ENCODE assay signal across 13 mouse cellular contexts in genomic region chr10:117659819-117660218, GRCm38 (mm10). TPM values are rescaled to one million over a fixed set of nuclear protein-coding genes. Genes with fewer than 3 reads are reported as not detected.
A peak's percentile ranks its signal among the peaks of the same experiment; 100 is the strongest.
DNase-seq lines count a peak whose midpoint lies in the region; ATAC-seq and TF ChIP-seq lines count a peak whose summit lies in the region.
"Had no signal": no experiment of that assay in that cellular context is flagged by ENCODE, and none has a peak within 500 bp of the region (broad histone marks: within the 10 kb centered on the region; RNA-seq: fewer than 3 reads in every experiment).

No protein-coding gene starts in this region.

- no peaks in the 10 kb centered on the region for H3K27me3 ChIP-seq in embryonic facial prominence, embryonic 11.5 days (ENCODE audit: control insufficient read depth, insufficient read depth, low read length)
- no peaks in the 10 kb centered on the region for H3K27me3 ChIP-seq in myocyte (ENCODE audit: control insufficient read depth, insufficient read depth, insufficient read length)
- no peaks in the 10 kb centered on the region for H3K27me3 ChIP-seq in hindbrain, embryonic 10.5 days (ENCODE audit: insufficient read depth, poor library complexity, severe bottlenecking)
- H3K27me3 ChIP-seq: forebrain, embryonic 13.5 days; hindbrain, embryonic 13.5 days; liver, embryonic 12.5 days had no signal

- H3K4me3 ChIP-seq in embryonic facial prominence, embryonic 11.5 days (ENCODE audit: low read depth, low read length): no peak overlapping the region
- no peak overlapping the region for H3K4me3 ChIP-seq in myocyte
- H3K4me3 ChIP-seq in hindbrain, embryonic 10.5 days: no peak overlapping the region
- H3K4me3 ChIP-seq: forebrain, embryonic 13.5 days; hindbrain, embryonic 13.5 days; liver, embryonic 12.5 days had no signal

- no peak overlapping the region for H3K27ac ChIP-seq in embryonic facial prominence, embryonic 11.5 days (replicated peaks; ENCODE audit: low read depth, low read length)
- no peak overlapping the region for H3K27ac ChIP-seq in hindbrain, embryonic 10.5 days
- H3K27ac ChIP-seq: forebrain, embryonic 13.5 days; hindbrain, embryonic 13.5 days; kidney, postnatal 0 days; liver, embryonic 12.5 days had no signal

- no peaks in the 10 kb centered on the region for H3K4me1 ChIP-seq in embryonic facial prominence, embryonic 11.5 days (ENCODE audit: control insufficient read depth, insufficient read depth, low read length)
- peaks cover 17% of the 10 kb centered on the region for H3K4me1 ChIP-seq in hindbrain, embryonic 10.5 days (replicated peaks)
- H3K4me1 ChIP-seq: forebrain, embryonic 13.5 days had no signal

- DNase-seq in spleen, adult 18-20 months: peak; percentile 31 to 41
- DNase-seq in spleen, adult 12 weeks (ENCODE audit: low spot score): no peak
- DNase-seq in embryonic facial prominence, embryonic 11.5 days (ENCODE audit: low spot score): peak; percentile 52
- DNase-seq in right cerebral cortex, postnatal 36 days (ENCODE audit: low spot score in 2 of 2): no peak
- DNase-seq in ovary, postnatal 36 days (ENCODE audit: low spot score): no peak
- no peak for DNase-seq in hindbrain, embryonic 10.5 days (ENCODE audit: low spot score)
- DNase-seq: layer of hippocampus, postnatal 36 days; lung, postnatal 36 days had no signal

- H3K79me2 ChIP-seq in myocyte (ENCODE audit: control insufficient read depth, insufficient read depth): no peaks in the 10 kb centered on the region

- no peak for TF ChIP-seq POLR2A in myocyte (IDR thresholded peaks at IDR 0.05; ENCODE audit: insufficient read length, low read depth)

- H3K36me3 ChIP-seq in embryonic facial prominence, embryonic 11.5 days (replicated peaks; ENCODE audit: control insufficient read depth, insufficient read depth, low read depth, low read length): no peaks in the 10 kb centered on the region
- H3K36me3 ChIP-seq in myocyte (ENCODE audit: control insufficient read depth, insufficient read depth): no peaks in the 10 kb centered on the region
- no peaks in the 10 kb centered on the region for H3K36me3 ChIP-seq in hindbrain, embryonic 10.5 days
- H3K36me3 ChIP-seq: hindbrain, embryonic 13.5 days; liver, embryonic 12.5 days had no signal

- H3K4me2 ChIP-seq in embryonic facial prominence, embryonic 11.5 days (ENCODE audit: low read depth, low read length): no peak overlapping the region
- H3K4me2 ChIP-seq in myocyte (ENCODE audit: low read depth): peak overlapping the region; percentile 24
- H3K4me2 ChIP-seq: forebrain, embryonic 13.5 days; hindbrain, embryonic 13.5 days; liver, embryonic 12.5 days had no signal

- no peaks in the 10 kb centered on the region for H3K9me3 ChIP-seq in embryonic facial prominence, embryonic 11.5 days (replicated peaks; ENCODE audit: control insufficient read depth, low read length)
- H3K9me3 ChIP-seq in hindbrain, embryonic 10.5 days: no peaks in the 10 kb centered on the region
- H3K9me3 ChIP-seq: forebrain, embryonic 13.5 days; hindbrain, embryonic 13.5 days; liver, embryonic 12.5 days had no signal

- WGBS in embryonic facial prominence, embryonic 11.5 days: 49% methylated on average over 11 of the region's 11 CpGs
- 59% methylated on average over 11 of the region's 11 CpGs for WGBS in hindbrain, embryonic 10.5 days

- H3K9ac ChIP-seq in embryonic facial prominence, embryonic 11.5 days (replicated peaks; ENCODE audit: low read length): no peak overlapping the region
- H3K9ac ChIP-seq: forebrain, embryonic 13.5 days; hindbrain, embryonic 13.5 days; liver, embryonic 12.5 days had no signal

- H3ac ChIP-seq in myocyte (ENCODE audit: control insufficient read depth, insufficient read length): no peak overlapping the region

- no peak for ATAC-seq in embryonic facial prominence, embryonic 11.5 days (replicated peaks; ENCODE audit: insufficient number of reproducible peaks, low FRiP score, low TSS enrichment, low read depth)
- ATAC-seq: forebrain, embryonic 13.5 days; liver, embryonic 12.5 days had no signal

TF ChIP-seq in myocyte, 11 proteins besides CTCF, POLR2A, EP300 and RAD21:
- TF ChIP-seq USF1 (IDR thresholded peaks at IDR 0.05; ENCODE audit: low read depth) (no peak), MYOG (IDR thresholded peaks at IDR 0.05; ENCODE audit: control insufficient read depth in 1 of 3, insufficient read depth in 1 of 3, insufficient read length in 2 of 3, low read depth in 2 of 3) (no peak), MYOD1 (IDR thresholded peaks at IDR 0.05; ENCODE audit: control insufficient read depth in 1 of 3, insufficient read length in 2 of 3, low read depth in 2 of 3) (no peak), POLR2AphosphoS2 (IDR thresholded peaks at IDR 0.05; ENCODE audit: insufficient read length, low read depth) (no peak), TCF3 (IDR thresholded peaks at IDR 0.05; ENCODE audit: insufficient read length, low read depth) (no peak), MAX (IDR thresholded peaks at IDR 0.05; ENCODE audit: low read depth) (no peak), CEBPB (IDR thresholded peaks at IDR 0.05; ENCODE audit: insufficient read depth, poor library complexity, severe bottlenecking) (no peak), E2F4 (IDR thresholded peaks at IDR 0.05; ENCODE audit: insufficient read depth) (no peak), TCF12 (IDR thresholded peaks at IDR 0.05; ENCODE audit: insufficient read depth, poor library complexity, severe bottlenecking) (no peak), REST (IDR thresholded peaks at IDR 0.05; ENCODE audit: insufficient read depth, insufficient read length) (no peak), SRF (IDR thresholded peaks at IDR 0.05; ENCODE audit: control insufficient read depth, insufficient read length, low read depth) (no peak)

RNA-seq across cellular contexts. Expression of gene Cpm, which starts 30.5 kb away (rescaled TPM):
- polyA plus RNA-seq in embryonic facial prominence, embryonic 11.5 days (2014; fragmentation: Nextera tagmentation; extraction: Ambion mirVana): 9.9 and 10.9 TPM in 2 replicates
- 0.07 TPM for polyA plus RNA-seq in myocyte (2012; fragmentation: generic; extraction: Trizol)
- polyA plus RNA-seq in hindbrain, embryonic 10.5 days (2016; fragmentation: Nextera tagmentation; extraction: Ambion mirVana): 5.9 and 6.0 TPM in 2 replicates

RNA-seq across cellular contexts. Expression of gene Mdm2, which starts 50.7 kb away (rescaled TPM):
- 47.7 and 50.5 TPM in 2 replicates for polyA plus RNA-seq in embryonic facial prominence, embryonic 11.5 days (2014; fragmentation: Nextera tagmentation; extraction: Ambion mirVana)
- 23.2 TPM for polyA plus RNA-seq in myocyte (2012; fragmentation: generic; extraction: Trizol)
- 63.4 and 67.5 TPM in 2 replicates for polyA plus RNA-seq in hindbrain, embryonic 10.5 days (2016; fragmentation: Nextera tagmentation; extraction: Ambion mirVana)

Comparison
In these comparisons a context has a peak if more than half of its experiments do, and no peak if none do; other contexts are left out.
1. DNase-seq: peak in spleen, adult 18-20 months (2 of 2) and embryonic facial prominence, embryonic 11.5 days (single experiment); none in spleen, adult 12 weeks (single experiment), right cerebral cortex, postnatal 36 days (0 of 2), ovary, postnatal 36 days (single experiment) and hindbrain, embryonic 10.5 days (single experiment).